Mouse (Mus musculus) liver, embryonic 11.5 days (tissue): ENCODE results near the gene Slc22a28. TPM values are rescaled to one million over a fixed set of nuclear protein-coding genes. Genes with fewer than 3 reads are reported as not detected.
"Not testable (repeated sequence)": the region's sequence is repeated elsewhere in the genome, so short reads cannot be mapped to it uniquely, and the experiment has no call there.

Experiments
- ATAC-seq: fragments of 200-750 bp; cut with Nextera tagmentation; replicated peaks from 2 replicates; pipeline ENCODE4 v1.8.0; 2017; ENCODE audit warnings: moderate number of reproducible peaks, mild to moderate bottlenecking, moderate TSS enrichment, moderate library complexity; ENCODE audit not compliant: low FRiP score
- DNase-seq: peaks from one replicate; pipeline ENCODE4 v3.0.0-alpha.2; 2017; ENCODE audit warnings: low spot score
- H3K27ac ChIP-seq: fragments of 300-500 bp; sonication (generic); 2 replicates; pipeline ENCODE4 v1.5.1; 2014; ENCODE audit warnings: mild to moderate bottlenecking, low read depth, low read length, control low read depth
- H3K27me3 ChIP-seq: fragments of 300-500 bp; sonication (generic); replicated peaks from 2 replicates; pipeline ENCODE4 v1.6.1; 2014; ENCODE audit warnings: low read length, mixed read lengths; ENCODE audit not compliant: control insufficient read depth, insufficient read depth
- H3K36me3 ChIP-seq: fragments of 300-500 bp; sonication (generic); 2 replicates; pipeline ENCODE4 v1.6.1; 2014; ENCODE audit warnings: mild to moderate bottlenecking, low read length, moderate library complexity, mixed read lengths; ENCODE audit not compliant: control insufficient read depth, insufficient read depth
- H3K4me1 ChIP-seq: fragments of 300-500 bp; sonication (generic); replicated peaks from 2 replicates; pipeline ENCODE4 v1.6.1; 2014; ENCODE audit warnings: low read length, mixed read lengths; ENCODE audit not compliant: control insufficient read depth, insufficient read depth
- H3K4me2 ChIP-seq: fragments of 300-500 bp; sonication (generic); 2 replicates; pipeline ENCODE4 v1.6.1; 2014; ENCODE audit warnings: mild to moderate bottlenecking, control low read depth, moderate library complexity
- H3K4me3 ChIP-seq: fragments of 300-500 bp; sonication (generic); 2 replicates; pipeline ENCODE4 v1.5.1; 2014; ENCODE audit warnings: low read depth, low read length, control low read depth
- H3K9ac ChIP-seq: fragments of 300-500 bp; sonication (generic); 2 replicates; pipeline ENCODE4 v1.6.1; 2014; ENCODE audit warnings: low read depth, low read length, control low read depth
- H3K9me3 ChIP-seq: fragments of 300-500 bp; sonication (generic); 2 replicates; pipeline ENCODE4 v1.6.1; 2016; ENCODE audit warnings: low read length, inconsistent platforms, mixed read lengths; ENCODE audit not compliant: control insufficient read depth
- WGBS: fragments of 180-500 bp; shearing (Covaris S2); extraction: QIAGEN DNeasy Blood & Tissue Kit; methylation state at CpG from one replicate; pipeline ENCODE4 v1.1.7; 2014; 5-methylcytosine and 5-hydroxymethylcytosine counted together
- polyA plus RNA-seq: library from polyadenylated mRNA; unstranded; fragments of >200 nt; fragmentation: Nextera tagmentation; extraction: Ambion mirVana; gene quantifications from 2 replicates; pipeline ENCODE4 v1.2.1, GENCODE M21; 2014

The Slc22a28 gene
- not detected in 2 replicates for polyA plus RNA-seq

- H3K27me3 ChIP-seq, ATAC-seq, H3K27ac ChIP-seq, H3K4me2 ChIP-seq, H3K4me1 ChIP-seq, H3K4me3 ChIP-seq, H3K9me3 ChIP-seq, H3K36me3 ChIP-seq, DNase-seq, H3K9ac ChIP-seq: not testable (repeated sequence)
- WGBS, result 86% methylated on average over 2 of the region's 3 CpGs
These were observed at the start of gene Slc22a28 for GRCm38 (mm10) chr19:8131881-8132280. TSS of gene Slc22a28 (minus strand) at chr19:8131982.

GRCm38 (mm10) chr19:8148787-8149523 is 17.2 kb upstream of the Slc22a28 start:
- Histone ChIP-seq H3K4me2 (no peak overlapping the region), H3K4me1 (no peaks in the 10 kb centered on the region), H3K9ac (no peak overlapping the region), H3K27ac (no peak overlapping the region), H3K36me3 (no peaks in the 10 kb centered on the region), H3K9me3 (peaks cover 11% of the 10 kb centered on the region), H3K27me3 (no peaks in the 10 kb centered on the region), H3K4me3 (no peak overlapping the region)
- DNase-seq (no peak), ATAC-seq (no peak)
- WGBS, result 50% methylated on average over 2 of the region's 2 CpGs

GRCm38 (mm10) chr19:8142716-8143115 is 10.9 kb upstream of the Slc22a28 start:
- ATAC-seq, H3K27me3 ChIP-seq, H3K4me2 ChIP-seq, H3K4me1 ChIP-seq, H3K4me3 ChIP-seq, H3K36me3 ChIP-seq, DNase-seq, H3K27ac ChIP-seq, H3K9me3 ChIP-seq, H3K9ac ChIP-seq: not testable (repeated sequence)
- 61% methylated on average over 2 of the region's 2 CpGs for WGBS

GRCm38 (mm10) chr19:8134127-8134841 is 2.5 kb upstream of the Slc22a28 start:
- not testable (repeated sequence) for H3K4me3 ChIP-seq

GRCm38 (mm10) chr19:8019904-8020349 is 111.9 kb downstream of the Slc22a28 start:
- Histone ChIP-seq H3K4me2 (peak overlapping the region; percentile 38), H3K36me3 (no peaks in the 10 kb centered on the region), H3K9me3 (no peaks in the 10 kb centered on the region), H3K27me3 (no peaks in the 10 kb centered on the region), H3K27ac (no peak overlapping the region), H3K4me3 (peak overlapping the region; percentile 20), H3K9ac (no peak overlapping the region), H3K4me1 (no peaks in the 10 kb centered on the region)
- 58% methylated on average over 13 of the region's 13 CpGs for WGBS
- ATAC-seq (no peak), DNase-seq (no peak)

More at GRCm38 (mm10) chr19:8134127-8134841, 2.5 kb upstream of the Slc22a28 start:
- 60% methylated on average over 14 of the region's 14 CpGs for WGBS
- not testable (repeated sequence) for H3K27me3 ChIP-seq, H3K9me3 ChIP-seq, H3K36me3 ChIP-seq, DNase-seq, H3K4me2 ChIP-seq, H3K27ac ChIP-seq, H3K9ac ChIP-seq, H3K4me1 ChIP-seq, ATAC-seq

- H3K9me3 ChIP-seq, H3K9ac ChIP-seq, DNase-seq, H3K27me3 ChIP-seq, ATAC-seq, H3K4me3 ChIP-seq, H3K4me1 ChIP-seq, H3K4me2 ChIP-seq, H3K27ac ChIP-seq, H3K36me3 ChIP-seq: not testable (repeated sequence)
- 79% methylated on average over 17 of the region's 17 CpGs for WGBS
These were observed 112.4 kb downstream of the Slc22a28 start for GRCm38 (mm10) chr19:8019329-8019851.

- not testable (repeated sequence) for H3K4me1 ChIP-seq, H3K9ac ChIP-seq, H3K9me3 ChIP-seq, H3K4me3 ChIP-seq, H3K27me3 ChIP-seq, DNase-seq, H3K27ac ChIP-seq, ATAC-seq, H3K36me3 ChIP-seq, H3K4me2 ChIP-seq
- 77% methylated on average over 9 of the region's 9 CpGs for WGBS
These were observed 113.2 kb downstream of the Slc22a28 start for GRCm38 (mm10) chr19:8018535-8018934.
